Mouse (Mus musculus) kidney, postnatal 0 days (tissue): ENCODE measurements around the gene Scnn1a. TPM values are rescaled to one million over a fixed set of nuclear protein-coding genes. Genes with fewer than 3 reads are reported as not detected.

Experiments
- ATAC-seq: fragments of 200-750 bp; cut with Nextera tagmentation; replicated peaks from 2 replicates; pipeline ENCODE4 v1.8.0; 2017; ENCODE audit warnings: low read depth, moderate number of reproducible peaks, moderate TSS enrichment, moderate library complexity; ENCODE audit not compliant: low FRiP score
- DNase-seq: peaks from one replicate; pipeline ENCODE4 v3.0.0-alpha.2; 2016; ENCODE audit warnings: low spot score
- H3K27ac ChIP-seq: fragments of 300-500 bp; sonication (generic); 2 replicates; pipeline ENCODE4 v1.5.1; 2014; ENCODE audit warnings: mild to moderate bottlenecking
- H3K27me3 ChIP-seq: fragments of 300-500 bp; sonication (generic); 2 replicates; pipeline ENCODE4 v1.6.1; 2014; ENCODE audit warnings: low read length, mixed read lengths; ENCODE audit not compliant: insufficient read depth
- H3K36me3 ChIP-seq: fragments of 300-500 bp; sonication (generic); 2 replicates; pipeline ENCODE4 v1.6.1; 2014; ENCODE audit warnings: low read length, mixed read lengths; ENCODE audit not compliant: insufficient read depth
- H3K4me1 ChIP-seq: fragments of 300-500 bp; sonication (generic); replicated peaks from 2 replicates; pipeline ENCODE4 v1.6.1; 2014; ENCODE audit warnings: antibody characterized with exemption, low read length, mixed read lengths; ENCODE audit not compliant: insufficient read depth
- H3K4me2 ChIP-seq: fragments of 300-500 bp; sonication (generic); 2 replicates; pipeline ENCODE4 v1.6.1; 2014; ENCODE audit warnings: mild to moderate bottlenecking, low read length, moderate library complexity, mixed read lengths
- H3K4me3 ChIP-seq: fragments of 300-500 bp; sonication (generic); replicated peaks from 2 replicates; pipeline ENCODE4 v1.5.1; 2014; ENCODE audit warnings: low read depth, low read length
- H3K9ac ChIP-seq: fragments of 300-500 bp; sonication (generic); 2 replicates; pipeline ENCODE4 v1.6.1; 2014; ENCODE audit warnings: low read depth, low read length
- H3K9me3 ChIP-seq: fragments of 300-500 bp; sonication (generic); replicated peaks from 2 replicates; pipeline ENCODE4 v1.6.1; 2016; ENCODE audit warnings: low read length, inconsistent platforms, mixed read lengths
- CTCF ChIP-seq: IDR thresholded peaks from 2 replicates; pipeline ENCODE4 v1.5.1; 2016; ENCODE audit warnings: antibody characterized with exemption, low read depth, mild to moderate bottlenecking, moderate library complexity
- WGBS: fragments of 180-500 bp; shearing (Covaris S2); extraction: QIAGEN DNeasy Blood & Tissue Kit; methylation state at CpG from one replicate; pipeline ENCODE4 v1.1.7; 2014; 5-methylcytosine and 5-hydroxymethylcytosine counted together
- polyA plus RNA-seq: library from polyadenylated mRNA; unstranded; fragments of >200 nt; fragmentation: Nextera tagmentation; extraction: Ambion mirVana; gene quantifications from 2 replicates; pipeline ENCODE4 v1.2.1, GENCODE M21; 2015

Gene Scnn1a
- polyA plus RNA-seq, 1 experiment from 2014 or later, result 19.9 TPM

- Histone ChIP-seq H3K4me1 (peaks cover 37% of the 10 kb centered on the region), H3K27me3 (no peaks in the 10 kb centered on the region), H3K9ac (peak overlapping the region; percentile 66), H3K4me3 (peak overlapping the region; percentile 53), H3K4me2 (peak overlapping the region; percentile 67), H3K27ac (peak overlapping the region; percentile 80), H3K9me3 (no peaks in the 10 kb centered on the region), H3K36me3 (no peaks in the 10 kb centered on the region)
- 1% methylated on average over 20 of the region's 20 CpGs for WGBS
- peak; percentile 9; the same call in 1 of the 2 replicates for ATAC-seq
- no peak for TF ChIP-seq CTCF
- peak; percentile 56 for DNase-seq
Observed at GRCm38 (mm10) chr6:125350231-125350994, 30.0 kb downstream of the Scnn1a start.

DNA sequence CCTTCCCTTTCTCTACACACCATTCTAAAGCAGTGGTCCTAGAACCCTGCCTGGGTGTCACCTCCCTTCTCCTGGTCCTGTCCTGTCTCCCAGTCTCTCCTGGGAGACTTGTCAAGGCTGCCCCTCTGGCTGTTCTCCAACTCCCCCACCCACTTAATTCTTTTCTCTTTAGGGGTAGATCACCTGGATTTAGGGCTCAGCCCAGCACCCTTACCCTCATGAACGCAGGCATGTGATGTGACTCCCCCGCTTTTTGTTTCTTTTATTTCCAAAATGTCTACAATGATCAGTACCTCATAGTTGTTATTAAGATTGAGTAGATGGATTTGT, 30.5 kb downstream of the Scnn1a start:
- Histone ChIP-seq H3K9ac (peak overlapping the region; percentile 66), H3K36me3 (no peaks in the 10 kb centered on the region), H3K4me3 (peak overlapping the region; percentile 53), H3K4me1 (peaks cover 43% of the 10 kb centered on the region), H3K9me3 (no peaks in the 10 kb centered on the region), H3K27me3 (no peaks in the 10 kb centered on the region), H3K27ac (peak overlapping the region; percentile 80; the same call in 1 of the 2 replicates), H3K4me2 (peak overlapping the region; percentile 67)
- WGBS, result 53% methylated on average over 2 of the region's 2 CpGs
- no peak for TF ChIP-seq CTCF
- ATAC-seq, result no peak
- no peak for DNase-seq

DNA sequence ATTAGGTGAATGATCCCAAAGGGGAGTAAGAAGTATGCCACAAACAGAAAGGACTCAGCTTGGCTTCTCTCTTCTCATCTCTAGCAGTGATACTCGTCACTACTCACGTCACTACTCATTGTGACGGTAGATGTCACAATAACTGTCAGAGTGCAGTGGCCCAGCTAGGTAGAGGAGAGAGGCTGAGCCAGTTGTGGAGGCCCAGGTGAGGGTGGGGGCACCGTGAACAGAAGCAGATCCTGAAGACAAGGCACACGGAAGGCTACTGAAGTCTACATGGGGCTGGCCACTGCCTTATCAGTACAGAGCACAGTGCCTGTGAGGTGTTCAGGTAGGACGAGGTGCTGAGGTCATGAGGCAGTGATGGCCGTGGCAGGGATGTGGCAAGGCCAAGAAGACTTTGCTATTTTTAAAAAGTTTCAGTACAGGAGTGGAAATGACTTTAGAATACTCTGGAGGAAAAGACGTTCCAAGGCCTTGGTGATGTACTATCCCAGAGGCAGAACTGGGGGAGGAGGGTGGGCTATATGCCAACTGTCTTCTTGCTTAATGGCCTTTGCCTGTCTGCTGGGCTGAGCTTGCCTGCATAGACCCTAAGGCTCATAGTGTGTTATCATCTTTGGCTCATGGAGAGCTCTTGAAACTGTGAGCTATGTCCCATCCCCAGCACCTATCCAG, 31.0 kb downstream of the Scnn1a start:
- DNase-seq, result peak; percentile 46
- no peaks in the 10 kb centered on the region for H3K36me3 ChIP-seq
- 43% methylated on average over 8 of the region's 8 CpGs for WGBS
- H3K27ac ChIP-seq, result no peak overlapping the region
- TF ChIP-seq CTCF, result no peak
- H3K9ac ChIP-seq, result 0 out of 2 replicates have a peak overlapping the region, but pooled peaks have one; percentile 66
- no peaks in the 10 kb centered on the region for H3K27me3 ChIP-seq
- peaks cover 48% of the 10 kb centered on the region for H3K4me1 ChIP-seq
- no peaks in the 10 kb centered on the region for H3K9me3 ChIP-seq
- peak overlapping the region; percentile 67 for H3K4me2 ChIP-seq
- 0 out of 2 replicates have a peak overlapping the region, but pooled peaks have one; percentile 2 for H3K4me3 ChIP-seq
- no peak for ATAC-seq

DNA sequence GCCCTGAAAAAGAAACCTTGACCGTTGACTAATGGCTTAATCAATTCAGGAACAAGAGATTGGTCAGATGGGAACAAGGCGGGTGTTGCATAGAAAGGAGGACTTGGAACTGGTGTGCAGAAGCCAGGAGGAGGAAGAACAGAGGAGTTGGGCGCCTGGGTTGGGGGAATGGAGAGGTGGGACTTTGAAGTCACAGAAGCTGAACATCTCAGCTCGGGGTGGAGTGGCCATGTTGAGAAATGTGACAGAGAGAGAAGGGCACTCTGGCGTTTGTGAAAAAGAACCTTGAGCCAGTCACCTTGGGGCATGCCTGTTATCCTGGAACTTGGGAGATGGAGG, 31.6 kb downstream of the Scnn1a start:
- 48% methylated on average over 5 of the region's 5 CpGs for WGBS
- Histone ChIP-seq H3K4me3 (0 out of 2 replicates have a peak overlapping the region, but pooled peaks have one; percentile 2), H3K9me3 (no peaks in the 10 kb centered on the region), H3K27ac (no peak overlapping the region), H3K9ac (no peak overlapping the region), H3K27me3 (no peaks in the 10 kb centered on the region), H3K4me1 (peaks cover 48% of the 10 kb centered on the region), H3K36me3 (no peaks in the 10 kb centered on the region), H3K4me2 (peak overlapping the region; percentile 67)
- no peak for TF ChIP-seq CTCF
- no peak for DNase-seq
- ATAC-seq, result no peak

GRCm38 (mm10) chr6:125352811-125353210, 32.4 kb downstream of the Scnn1a start:
- Histone ChIP-seq H3K9ac (no peak overlapping the region), H3K27me3 (no peaks in the 10 kb centered on the region)
- WGBS, result 48% methylated on average over 4 of the region's 4 CpGs

DNA sequence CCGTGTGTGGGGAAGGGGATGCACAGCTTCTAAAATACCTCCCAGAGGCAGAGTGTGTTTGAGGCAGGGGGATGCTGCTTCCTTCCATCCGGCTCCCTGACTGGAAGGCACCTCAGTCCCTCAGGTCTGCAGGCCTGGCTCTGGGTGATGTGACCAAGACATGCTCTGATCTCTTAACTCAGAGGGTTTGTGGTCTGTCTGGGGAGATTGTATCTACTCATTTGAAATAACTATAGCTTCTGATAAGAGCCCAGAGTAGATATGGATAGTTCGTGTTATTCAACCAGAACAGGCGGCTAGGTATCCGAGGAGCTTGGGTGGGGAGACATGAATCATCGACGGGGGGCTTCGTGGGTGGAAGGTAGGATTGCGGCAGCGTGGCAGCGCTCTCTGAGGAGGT, 32.8 kb downstream of the Scnn1a start:
- DNase-seq (no peak), ATAC-seq (no peak)
- peaks cover 48% of the 10 kb centered on the region for H3K4me1 ChIP-seq
- 65% methylated on average over 11 of the region's 11 CpGs for WGBS
- H3K27ac ChIP-seq, result no peak overlapping the region
- H3K4me3 ChIP-seq, result no peak overlapping the region
- no peak overlapping the region for H3K9ac ChIP-seq
- H3K36me3 ChIP-seq, result peaks cover 9% of the 10 kb centered on the region
- no peaks in the 10 kb centered on the region for H3K9me3 ChIP-seq
- peak overlapping the region; percentile 4; the same call in 1 of the 2 replicates for H3K4me2 ChIP-seq
- no peak for TF ChIP-seq CTCF
- no peaks in the 10 kb centered on the region for H3K27me3 ChIP-seq

More at GRCm38 (mm10) chr6:125352811-125353210, 32.4 kb downstream of the Scnn1a start:
- Histone ChIP-seq H3K4me1 (peaks cover 48% of the 10 kb centered on the region), H3K27ac (no peak overlapping the region), H3K4me2 (peak overlapping the region; percentile 4; the same call in 1 of the 2 replicates), H3K36me3 (peaks cover 5% of the 10 kb centered on the region), H3K9me3 (no peaks in the 10 kb centered on the region), H3K4me3 (no peak overlapping the region)
- no peak for TF ChIP-seq CTCF
- DNase-seq (no peak), ATAC-seq (no peak)
